Mouse (Mus musculus) mesoderm, embryonic 11.5 days (tissue): ENCODE measurements around the gene Rpl13a.
"Not testable (repeated sequence)": the region's sequence is repeated elsewhere in the genome, so short reads cannot be mapped to it uniquely, and the experiment has no call there.

ENCODE experiments used
- DNase-seq: peaks from one replicate; pipeline ENCODE4 v3.0.0-alpha.2; 2012; ENCODE audit warnings: low read depth, low spot score

The Rpl13a gene

GRCm38 (mm10) chr7:45128624-45129246, at the start of gene Rpl13a:
Gene Rpl13a (minus strand): TSS chr7:45128761.
- peak; percentile 99 for DNase-seq

GRCm38 (mm10) chr7:45176356-45176755, 47.8 kb upstream of the Rpl13a start:
- DNase-seq, result no peak

- DNase-seq, result no peak
These were observed 47.4 kb upstream of the Rpl13a start for GRCm38 (mm10) chr7:45175929-45176328.

GRCm38 (mm10) chr7:45175398-45175797, 46.8 kb upstream of the Rpl13a start:
- DNase-seq, result no peak

GRCm38 (mm10) chr7:45174567-45175280, 46.2 kb upstream of the Rpl13a start:
- no peak for DNase-seq

- DNase-seq, result not testable (repeated sequence)
These were observed 45.2 kb upstream of the Rpl13a start for GRCm38 (mm10) chr7:45173772-45174171.

- no peak for DNase-seq
These were observed 44.4 kb upstream of the Rpl13a start for GRCm38 (mm10) chr7:45172974-45173373.

GRCm38 (mm10) chr7:45169495-45169894, 40.9 kb upstream of the Rpl13a start:
- DNase-seq, result no peak

GRCm38 (mm10) chr7:45168656-45169055, 40.1 kb upstream of the Rpl13a start:
- DNase-seq, result no peak

GRCm38 (mm10) chr7:45167761-45168445, 39.3 kb upstream of the Rpl13a start:
- DNase-seq, result peak; percentile 41

GRCm38 (mm10) chr7:45166950-45167401, 38.4 kb upstream of the Rpl13a start:
- no peak for DNase-seq

GRCm38 (mm10) chr7:45165701-45166100, 37.1 kb upstream of the Rpl13a start:
- no peak for DNase-seq

- DNase-seq, result no peak
These were observed 36.3 kb upstream of the Rpl13a start for GRCm38 (mm10) chr7:45164833-45165232.

GRCm38 (mm10) chr7:45163735-45164490, 35.4 kb upstream of the Rpl13a start, which contains the start of gene Slc17a7:
Gene Slc17a7 (plus strand): TSS chr7:45163949.
- no peak for DNase-seq

- no peak for DNase-seq
These were observed 34.5 kb upstream of the Rpl13a start for GRCm38 (mm10) chr7:45162996-45163615.

- DNase-seq, result no peak
These were observed 34.0 kb upstream of the Rpl13a start for GRCm38 (mm10) chr7:45162551-45162950.

GRCm38 (mm10) chr7:45161612-45162473, 33.3 kb upstream of the Rpl13a start:
- peak; percentile 88 for DNase-seq

- DNase-seq, result no peak
These were observed 32.3 kb upstream of the Rpl13a start for GRCm38 (mm10) chr7:45160866-45161265.

- DNase-seq, result no peak
These were observed 31.8 kb upstream of the Rpl13a start for GRCm38 (mm10) chr7:45160316-45160800.

- DNase-seq, result no peak
These were observed 30.4 kb upstream of the Rpl13a start for GRCm38 (mm10) chr7:45158991-45159390.
